In genomic region chr7:112457920-112458319, GRCm38 (mm10) we compare ENCODE assay signal across 9 mouse cellular contexts. TPM values are rescaled to one million over a fixed set of nuclear protein-coding genes. Genes with fewer than 3 reads are reported as not detected.
"Had no signal": no experiment of that assay in that cellular context is flagged by ENCODE, and none has a peak within 500 bp of the region (broad histone marks: within the 10 kb centered on the region; RNA-seq: fewer than 3 reads in every experiment).

No protein-coding gene starts in this region.

- H3K27ac ChIP-seq: liver, embryonic 14.5 days; midbrain, embryonic 13.5 days; neural tube, embryonic 12.5 days had no signal

- H3K4me2 ChIP-seq: midbrain, embryonic 13.5 days; neural tube, embryonic 12.5 days had no signal

- H3K9me3 ChIP-seq: midbrain, embryonic 13.5 days; neural tube, embryonic 12.5 days had no signal

- H3K27me3 ChIP-seq: midbrain, embryonic 13.5 days; neural tube, embryonic 12.5 days had no signal

- ATAC-seq: inflammation-experienced regulatory T-cells, adult 6 months; intestine, postnatal 0 days; midbrain, embryonic 13.5 days had no signal

- H3K36me3 ChIP-seq: midbrain, embryonic 13.5 days; neural tube, embryonic 12.5 days had no signal

- H3K4me3 ChIP-seq: midbrain, embryonic 13.5 days; neural tube, embryonic 12.5 days had no signal

- H3K9ac ChIP-seq: liver, embryonic 14.5 days; midbrain, embryonic 13.5 days; neural tube, embryonic 12.5 days had no signal

- DNase-seq: layer of hippocampus, adult 9-11 months; liver had no signal

RNA-seq across cellular contexts. Expression of gene Parva, which starts 30.6 kb away (rescaled TPM):
- total RNA-seq: megakaryocyte-erythroid progenitor cell, adult 5-6 weeks; neutrophil, adult 5-6 weeks had no signal
- polyA plus RNA-seq: inflammation-experienced regulatory T-cells, adult 6 months had no signal
